Comparison of ENCODE assay signal across 18 mouse cellular contexts in the genomic region with DNA sequence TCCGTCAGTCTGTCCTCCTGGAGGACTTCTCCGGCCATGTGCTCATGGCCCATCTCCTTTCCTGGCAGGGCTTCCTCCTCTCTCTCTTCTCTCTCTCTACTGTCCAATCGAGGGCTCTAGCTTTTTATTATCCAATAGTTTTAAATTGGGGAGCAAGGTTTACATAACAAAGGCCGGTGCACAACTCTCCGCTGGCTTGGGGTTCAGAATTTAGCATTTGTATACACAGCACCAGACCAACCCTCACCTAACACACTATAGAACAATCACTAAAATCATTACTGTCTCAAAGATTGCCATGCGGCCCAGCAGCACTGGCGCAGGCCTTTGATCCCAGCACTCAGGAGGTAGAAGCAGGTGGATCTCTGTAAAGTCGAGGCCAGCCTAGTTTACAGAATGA.
"Had no signal": no experiment of that assay in that cellular context is flagged by ENCODE, and none has a peak within 500 bp of the region (broad histone marks: within the 10 kb centered on the region; RNA-seq: fewer than 3 reads in every experiment).

No protein-coding gene starts in this region.

- H3K4me1 ChIP-seq: midbrain, embryonic 12.5 days; neural tube, embryonic 13.5 days; stomach, embryonic 15.5 days had no signal

- H3K9ac ChIP-seq: lung, embryonic 14.5 days; midbrain, embryonic 12.5 days; neural tube, embryonic 13.5 days; neural tube, embryonic 15.5 days; stomach, embryonic 15.5 days had no signal

- H3K27ac ChIP-seq: midbrain, embryonic 10.5 days; midbrain, embryonic 12.5 days; neural tube, embryonic 13.5 days; neural tube, embryonic 15.5 days; stomach, embryonic 15.5 days; stomach, postnatal 0 days had no signal

- H3K4me3 ChIP-seq: midbrain, embryonic 10.5 days; midbrain, embryonic 12.5 days; myocyte; neural tube, embryonic 13.5 days; neural tube, embryonic 15.5 days; stomach, embryonic 15.5 days had no signal

- DNase-seq: lung, adult 18-20 months; lung, embryonic 14.5 days; lung, postnatal 10 days; lung, postnatal 4 days; midbrain, embryonic 14.5 days; retina, postnatal 1 day; right cerebral cortex, adult 18-20 months; right cerebral cortex, postnatal 14 days; thymus, adult 2 months; thymus, postnatal 25 days; thymus, postnatal 4 days had no signal

- H3K9me3 ChIP-seq: midbrain, embryonic 10.5 days; midbrain, embryonic 12.5 days; neural tube, embryonic 13.5 days; neural tube, embryonic 15.5 days; stomach, embryonic 15.5 days had no signal

- H3K27me3 ChIP-seq: midbrain, embryonic 12.5 days; neural tube, embryonic 13.5 days; neural tube, embryonic 15.5 days; stomach, embryonic 15.5 days had no signal

- H3K36me3 ChIP-seq: midbrain, embryonic 10.5 days; midbrain, embryonic 12.5 days; neural tube, embryonic 13.5 days; neural tube, embryonic 15.5 days; stomach, embryonic 15.5 days had no signal
